Mouse (Mus musculus) erythroblast, embryonic 14.5 days (primary cell): ENCODE measurements around the gene Zdhhc13.

Experiments used
- GATA1 ChIP-seq: IDR thresholded peaks from 2 replicates; pipeline ENCODE4 v1.6.1; 2012; ENCODE audit warnings: low read length, inconsistent platforms, mixed read lengths
- TAL1 ChIP-seq: IDR thresholded peaks from 3 replicates; pipeline ENCODE4 v1.6.1; 2012; ENCODE audit warnings: low read length, inconsistent platforms, mixed read lengths

- no peak for TF ChIP-seq GATA1
- no peak for TF ChIP-seq TAL1
Observed at GRCm38 (mm10) chr7:48782432-48782831, 6.4 kb upstream of the Zdhhc13 start.
